Mouse (Mus musculus): Measurements from ENCODE around the gene Rbfox2.

Gene Rbfox2

DNA sequence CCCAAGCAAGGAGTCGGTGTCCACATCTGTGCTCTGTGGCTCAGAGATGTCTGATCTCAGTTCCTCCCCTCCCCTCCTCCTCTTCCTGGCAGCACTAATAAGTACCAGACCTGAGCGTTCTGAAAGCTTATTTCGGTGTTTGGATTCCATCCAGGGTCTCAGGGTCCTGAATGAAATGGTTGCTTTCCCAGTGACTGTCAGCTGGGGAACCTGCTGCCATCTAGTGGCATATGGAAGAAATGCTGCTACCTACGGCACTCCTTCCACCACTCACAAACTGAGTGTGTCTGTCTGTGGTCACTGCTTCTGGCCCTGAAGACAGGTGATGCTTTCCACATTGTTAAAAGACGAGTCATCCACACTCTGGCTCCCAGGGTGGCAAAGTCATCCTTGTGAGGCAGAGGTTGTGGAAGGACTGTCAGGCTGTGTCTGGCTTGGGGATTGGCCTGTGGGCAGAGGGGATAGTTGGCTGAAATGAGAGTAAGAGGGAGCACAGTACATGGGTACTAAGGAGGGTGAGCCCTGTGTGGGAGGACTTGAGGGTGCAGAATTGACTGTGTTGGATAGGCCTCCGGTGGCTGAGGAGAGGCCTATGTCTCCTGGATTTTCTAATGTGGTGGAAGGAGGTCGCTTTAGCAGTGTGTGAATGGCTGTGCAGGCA is 277.3 kb downstream of the Rbfox2 start:
- CTCF ChIA-PET: interaction anchor here (0.6 to 1.6 kb wide), 12 partner anchors 10 to 778 kb away, joined by 3 to 4 read pairs (median 3); no protein-coding TSS in a partner anchor
- POLR2A ChIA-PET: interaction anchor here in 3 of 4 experiments (0.8 to 1.0 kb wide), 3 partner anchors 9 to 50 kb away, joined by 3 to 4 read pairs (median 3); partner anchors contain the start of gene Mb (in 1 of the 3)

Measured in embryonic stem cell, embryonic (primary cell).